Mouse (Mus musculus): ENCODE data around the gene Manba.

DNA sequence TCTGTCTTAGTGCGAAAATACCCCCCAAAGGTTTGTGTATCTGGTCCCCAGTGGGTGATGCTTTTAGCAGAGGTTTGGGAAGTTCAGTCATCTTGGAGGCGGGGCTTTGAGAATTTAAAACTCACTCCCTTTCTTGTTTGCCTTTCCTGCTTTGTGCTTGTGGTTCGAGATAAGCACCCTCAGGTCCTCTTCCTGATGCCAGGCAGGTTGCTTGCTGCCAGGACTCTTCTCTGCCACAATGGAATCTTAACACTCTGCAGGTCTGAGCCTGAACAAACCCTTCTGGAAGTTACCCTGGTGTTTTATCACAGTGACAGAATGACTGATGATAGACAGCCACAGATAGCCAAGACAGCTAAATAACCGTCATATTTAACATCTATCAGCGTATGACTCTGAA lies 83.2 kb downstream of the Manba start:
- no peak for TF ChIP-seq EP300 (IDR thresholded peaks at IDR 0.05)
- TF ChIP-seq CTCF (IDR thresholded peaks at IDR 0.05), result no peak

All from lung, postnatal 0 days (tissue).